Mouse (Mus musculus): ENCODE measurements around the gene C87436. TPM values are rescaled to one million over a fixed set of nuclear protein-coding genes. Genes with fewer than 3 reads are reported as not detected.
A peak's percentile ranks its signal among the peaks of the same experiment; 100 is the strongest.

Gene C87436
- polyA plus RNA-seq, 1 experiment from 2014 or later, result 23.0 TPM

GRCm38 (mm10) chr6:86473077-86473476, 34.9 kb downstream of the C87436 start:
- Histone ChIP-seq H3K27ac (ENCODE audit: low read length) (peak overlapping the region; percentile 96), H3K27me3 (ENCODE audit: control insufficient read depth, insufficient read depth, low read length) (no peaks in the 10 kb centered on the region), H3K9me3 (replicated peaks; ENCODE audit: control insufficient read depth, low read length) (no peaks in the 10 kb centered on the region), H3K4me2 (ENCODE audit: low read depth, low read length) (peak overlapping the region; percentile 76), H3K4me1 (ENCODE audit: control insufficient read depth, insufficient read depth, low read length) (peaks cover 24% of the 10 kb centered on the region), H3K4me3 (replicated peaks; ENCODE audit: low read length) (peak overlapping the region; percentile 48), H3K9ac (ENCODE audit: low read length) (peak overlapping the region; percentile 74), H3K36me3 (ENCODE audit: control insufficient read depth, insufficient read depth, low read length) (no peaks in the 10 kb centered on the region)
- no peak for ATAC-seq (ENCODE audit: insufficient read depth, low FRiP score)
- WGBS, result 53% methylated on average over 7 of the region's 7 CpGs

GRCm38 (mm10) chr6:86474072-86474471, 35.9 kb downstream of the C87436 start:
- Histone ChIP-seq H3K36me3 (ENCODE audit: control insufficient read depth, insufficient read depth, low read length) (no peaks in the 10 kb centered on the region), H3K4me2 (ENCODE audit: low read depth, low read length) (no peak overlapping the region), H3K27ac (ENCODE audit: low read length) (no peak overlapping the region), H3K27me3 (ENCODE audit: control insufficient read depth, insufficient read depth, low read length) (no peaks in the 10 kb centered on the region), H3K9me3 (replicated peaks; ENCODE audit: control insufficient read depth, low read length) (no peaks in the 10 kb centered on the region), H3K9ac (ENCODE audit: low read length) (no peak overlapping the region), H3K4me3 (replicated peaks; ENCODE audit: low read length) (no peak overlapping the region), H3K4me1 (ENCODE audit: control insufficient read depth, insufficient read depth, low read length) (peaks cover 29% of the 10 kb centered on the region)
- WGBS, result 96% methylated on average over 5 of the region's 5 CpGs
- no peak for ATAC-seq (ENCODE audit: insufficient read depth, low FRiP score)

- no peak for ATAC-seq (ENCODE audit: insufficient read depth, low FRiP score)
- Histone ChIP-seq H3K27ac (ENCODE audit: low read length) (no peak overlapping the region), H3K9me3 (replicated peaks; ENCODE audit: control insufficient read depth, low read length) (no peaks in the 10 kb centered on the region), H3K4me1 (ENCODE audit: control insufficient read depth, insufficient read depth, low read length) (peaks cover 34% of the 10 kb centered on the region), H3K9ac (ENCODE audit: low read length) (no peak overlapping the region), H3K36me3 (ENCODE audit: control insufficient read depth, insufficient read depth, low read length) (no peaks in the 10 kb centered on the region), H3K4me3 (replicated peaks; ENCODE audit: low read length) (no peak overlapping the region), H3K4me2 (ENCODE audit: low read depth, low read length) (no peak overlapping the region), H3K27me3 (ENCODE audit: control insufficient read depth, insufficient read depth, low read length) (no peaks in the 10 kb centered on the region)
Measured at GRCm38 (mm10) chr6:86474646-86475181, 36.5 kb downstream of the C87436 start.

GRCm38 (mm10) chr6:86475462-86476167, 37.4 kb downstream of the C87436 start:
- Histone ChIP-seq H3K36me3 (ENCODE audit: control insufficient read depth, insufficient read depth, low read length) (no peaks in the 10 kb centered on the region), H3K9me3 (replicated peaks; ENCODE audit: control insufficient read depth, low read length) (no peaks in the 10 kb centered on the region), H3K4me1 (ENCODE audit: control insufficient read depth, insufficient read depth, low read length) (peaks cover 43% of the 10 kb centered on the region), H3K4me3 (replicated peaks; ENCODE audit: low read length) (no peak overlapping the region), H3K27me3 (ENCODE audit: control insufficient read depth, insufficient read depth, low read length) (no peaks in the 10 kb centered on the region), H3K9ac (ENCODE audit: low read length) (no peak overlapping the region; the same call in 1 of the 2 replicates), H3K4me2 (ENCODE audit: low read depth, low read length) (no peak overlapping the region), H3K27ac (ENCODE audit: low read length) (peak overlapping the region; percentile 54)
- ATAC-seq (ENCODE audit: insufficient read depth, low FRiP score), result no peak
- 60% methylated on average over 9 of the region's 9 CpGs for WGBS

- Histone ChIP-seq H3K27ac (ENCODE audit: low read length) (no peak overlapping the region), H3K27me3 (ENCODE audit: control insufficient read depth, insufficient read depth, low read length) (no peaks in the 10 kb centered on the region), H3K4me3 (replicated peaks; ENCODE audit: low read length) (no peak overlapping the region), H3K4me1 (ENCODE audit: control insufficient read depth, insufficient read depth, low read length) (peaks cover 47% of the 10 kb centered on the region), H3K4me2 (ENCODE audit: low read depth, low read length) (no peak overlapping the region), H3K36me3 (ENCODE audit: control insufficient read depth, insufficient read depth, low read length) (no peaks in the 10 kb centered on the region), H3K9me3 (replicated peaks; ENCODE audit: control insufficient read depth, low read length) (no peaks in the 10 kb centered on the region), H3K9ac (ENCODE audit: low read length) (no peak overlapping the region)
- 59% methylated on average over 5 of the region's 5 CpGs for WGBS
- ATAC-seq (ENCODE audit: insufficient read depth, low FRiP score), result no peak
Measured at GRCm38 (mm10) chr6:86476931-86477330, 38.8 kb downstream of the C87436 start.

GRCm38 (mm10) chr6:86479311-86479710, 41.1 kb downstream of the C87436 start:
- no peaks in the 10 kb centered on the region for H3K9me3 ChIP-seq (replicated peaks; ENCODE audit: control insufficient read depth, low read length)
- H3K4me2 ChIP-seq (ENCODE audit: low read depth, low read length), result no peak overlapping the region
- no peak for ATAC-seq (ENCODE audit: insufficient read depth, low FRiP score)
- no peaks in the 10 kb centered on the region for H3K36me3 ChIP-seq (ENCODE audit: control insufficient read depth, insufficient read depth, low read length)
- H3K27me3 ChIP-seq (ENCODE audit: control insufficient read depth, insufficient read depth, low read length), result no peaks in the 10 kb centered on the region
- no peak overlapping the region for H3K4me3 ChIP-seq (replicated peaks; ENCODE audit: low read length)
- peaks cover 36% of the 10 kb centered on the region for H3K4me1 ChIP-seq (ENCODE audit: control insufficient read depth, insufficient read depth, low read length)
- peak overlapping the region; percentile 92 for H3K27ac ChIP-seq (ENCODE audit: low read length)
- H3K9ac ChIP-seq (ENCODE audit: low read length), result no peak overlapping the region
- WGBS, result 68% methylated on average over 3 of the region's 3 CpGs

GRCm38 (mm10) chr6:86479816-86480188, 41.6 kb downstream of the C87436 start:
- H3K4me1 ChIP-seq (ENCODE audit: control insufficient read depth, insufficient read depth, low read length), result peaks cover 36% of the 10 kb centered on the region
- H3K27me3 ChIP-seq (ENCODE audit: control insufficient read depth, insufficient read depth, low read length), result no peaks in the 10 kb centered on the region
- no peaks in the 10 kb centered on the region for H3K36me3 ChIP-seq (ENCODE audit: control insufficient read depth, insufficient read depth, low read length)
- H3K9me3 ChIP-seq (replicated peaks; ENCODE audit: control insufficient read depth, low read length), result no peaks in the 10 kb centered on the region
- H3K4me3 ChIP-seq (replicated peaks; ENCODE audit: low read length), result no peak overlapping the region
- peak overlapping the region; percentile 92 for H3K27ac ChIP-seq (ENCODE audit: low read length)
- H3K4me2 ChIP-seq (ENCODE audit: low read depth, low read length), result peak overlapping the region; percentile 48; the same call in 1 of the 2 replicates
- no peak for ATAC-seq (ENCODE audit: insufficient read depth, low FRiP score)
- H3K9ac ChIP-seq (ENCODE audit: low read length), result no peak overlapping the region

GRCm38 (mm10) chr6:86480189-86480831, 42.1 kb downstream of the C87436 start:
- Histone ChIP-seq H3K9me3 (replicated peaks; ENCODE audit: control insufficient read depth, low read length) (no peaks in the 10 kb centered on the region), H3K27ac (ENCODE audit: low read length) (peak overlapping the region; percentile 92), H3K27me3 (ENCODE audit: control insufficient read depth, insufficient read depth, low read length) (no peaks in the 10 kb centered on the region), H3K36me3 (ENCODE audit: control insufficient read depth, insufficient read depth, low read length) (no peaks in the 10 kb centered on the region), H3K9ac (ENCODE audit: low read length) (peak overlapping the region; percentile 59), H3K4me1 (ENCODE audit: control insufficient read depth, insufficient read depth, low read length) (peaks cover 36% of the 10 kb centered on the region), H3K4me3 (replicated peaks; ENCODE audit: low read length) (peak overlapping the region; percentile 26), H3K4me2 (ENCODE audit: low read depth, low read length) (peak overlapping the region; percentile 48)
- ATAC-seq (ENCODE audit: insufficient read depth, low FRiP score), result peak; percentile 48; the same call in 1 of the 2 replicates
- WGBS, result 21% methylated on average over 9 of the region's 9 CpGs

- ATAC-seq (ENCODE audit: insufficient read depth, low FRiP score), result peak; percentile 46
- H3K4me1 ChIP-seq (ENCODE audit: control insufficient read depth, insufficient read depth, low read length), result peaks cover 32% of the 10 kb centered on the region
- H3K27ac ChIP-seq (ENCODE audit: low read length), result peak overlapping the region; percentile 92
- H3K4me2 ChIP-seq (ENCODE audit: low read depth, low read length), result no peak overlapping the region
- no peak overlapping the region for H3K4me3 ChIP-seq (replicated peaks; ENCODE audit: low read length)
- WGBS, result 74% methylated on average over 5 of the region's 5 CpGs
- no peaks in the 10 kb centered on the region for H3K9me3 ChIP-seq (replicated peaks; ENCODE audit: control insufficient read depth, low read length)
- H3K9ac ChIP-seq (ENCODE audit: low read length), result no peak overlapping the region
- H3K36me3 ChIP-seq (ENCODE audit: control insufficient read depth, insufficient read depth, low read length), result no peaks in the 10 kb centered on the region
- no peaks in the 10 kb centered on the region for H3K27me3 ChIP-seq (ENCODE audit: control insufficient read depth, insufficient read depth, low read length)
Measured at GRCm38 (mm10) chr6:86481871-86482270, 43.7 kb downstream of the C87436 start.
